Mouse (Mus musculus): ENCODE measurements around the gene Creld1. TPM values are rescaled to one million over a fixed set of nuclear protein-coding genes. Genes with fewer than 3 reads are reported as not detected.

Gene Creld1
- total RNA-seq (2017) = 0.85 to 6.1 TPM (median 3.4 TPM) in 3 replicates

DNA sequence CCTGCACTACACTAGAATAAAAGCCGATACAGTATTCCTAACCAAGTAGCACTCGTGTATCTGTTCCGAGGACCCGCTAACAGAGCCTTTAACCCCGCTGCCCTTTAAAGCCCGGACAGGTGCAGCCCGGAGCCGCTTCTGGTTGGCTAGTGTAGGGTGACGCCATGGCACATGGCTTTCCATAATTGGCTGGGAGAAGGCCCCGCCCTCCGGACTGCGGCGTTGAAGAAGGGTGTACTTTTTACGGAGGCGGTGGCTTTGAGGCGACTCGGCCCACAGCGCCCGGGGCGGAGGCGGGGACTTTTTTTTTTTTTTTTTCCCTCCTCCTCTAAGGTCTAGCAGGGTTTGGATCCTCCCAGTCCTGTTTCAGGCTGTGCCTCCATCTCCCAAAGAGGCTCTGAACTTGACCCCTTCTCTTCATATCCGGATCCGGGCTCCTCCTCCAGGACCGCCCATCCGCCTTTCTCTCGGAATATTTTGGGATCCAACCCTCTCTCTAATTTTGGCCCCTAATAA is at the start of gene Creld1:
Gene Creld1, plus strand, starts transcription at position 198 of the 516 bp plus-strand sequence.
- ATAC-seq (replicated peaks; ENCODE audit: insufficient number of reproducible peaks, low FRiP score, low TSS enrichment, poor library complexity, severe bottlenecking) = peak; percentile 95

DNA sequence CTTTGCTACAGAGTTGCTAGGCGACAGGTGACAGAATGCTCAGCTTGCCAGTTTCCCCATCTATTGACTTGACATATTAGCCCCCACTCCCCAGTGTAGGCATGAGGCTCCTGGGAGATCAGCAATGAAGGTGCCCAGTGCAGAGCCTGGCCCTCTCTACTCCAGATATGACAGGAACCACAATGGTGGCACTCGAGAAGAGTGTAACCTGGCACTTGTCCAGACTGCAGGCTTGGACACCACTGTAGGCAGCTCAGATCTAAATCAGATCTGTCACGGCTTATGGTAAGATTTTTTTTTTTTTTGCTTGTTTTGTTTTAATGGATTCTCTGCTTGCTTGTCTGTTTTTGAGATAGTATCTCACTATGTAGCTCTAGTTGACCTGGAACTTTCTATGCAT is 49.4 kb upstream of the Creld1 start:
- no peak for ATAC-seq (replicated peaks; ENCODE audit: insufficient number of reproducible peaks, low FRiP score, low TSS enrichment, poor library complexity, severe bottlenecking)

DNA sequence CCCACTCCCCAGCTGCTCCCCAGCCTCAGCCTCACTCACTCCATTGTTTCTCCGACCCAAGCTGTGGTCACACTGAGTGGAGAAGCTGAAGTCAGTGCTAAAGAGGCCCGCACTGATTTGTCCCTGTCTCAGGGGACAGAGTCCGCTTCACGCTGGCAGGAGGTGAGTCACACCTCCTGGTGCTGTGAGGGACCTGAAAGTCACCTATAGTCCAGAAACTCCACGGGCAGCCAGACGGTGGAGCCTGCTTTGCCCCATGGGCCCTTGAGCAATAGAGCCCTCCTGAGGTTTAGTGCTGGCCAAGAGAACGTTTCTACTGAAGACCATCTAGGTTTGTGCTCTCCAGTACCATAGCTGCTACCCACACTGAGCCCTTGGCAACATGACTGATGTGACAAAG is 48.4 kb upstream of the Creld1 start:
- no peak for ATAC-seq (replicated peaks; ENCODE audit: insufficient number of reproducible peaks, low FRiP score, low TSS enrichment, poor library complexity, severe bottlenecking)

DNA sequence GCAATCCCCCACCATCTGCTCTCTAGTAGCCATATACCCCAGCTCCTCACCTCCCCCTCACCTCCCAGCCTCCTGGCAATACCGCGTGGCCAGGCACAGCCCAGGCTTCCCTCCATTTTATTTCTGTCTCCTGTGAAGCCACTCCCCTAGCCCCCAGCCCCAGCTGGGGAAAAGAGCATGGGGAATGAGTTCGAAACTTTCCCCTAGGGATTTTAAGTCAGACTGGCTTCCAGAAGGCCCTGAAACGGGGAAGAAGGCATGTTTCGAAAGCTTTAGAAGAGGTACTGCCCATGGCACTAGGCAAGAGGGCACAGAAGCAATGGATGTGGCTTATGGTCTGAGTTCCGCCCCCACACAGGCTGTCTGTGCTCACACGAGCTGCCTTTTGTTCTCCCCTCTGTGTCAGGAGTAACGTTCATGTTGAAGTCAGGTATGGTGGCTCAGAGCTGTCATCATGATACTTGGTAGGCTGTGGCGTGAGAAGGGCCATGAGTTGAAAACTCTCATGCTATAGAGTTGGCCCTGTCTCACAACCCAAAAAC is 47.4 kb upstream of the Creld1 start, which contains the start of gene Cidec:
Gene Cidec, minus strand, starts transcription at position 97 of the 542 bp plus-strand sequence.
- no peak for ATAC-seq (replicated peaks; ENCODE audit: insufficient number of reproducible peaks, low FRiP score, low TSS enrichment, poor library complexity, severe bottlenecking)

DNA sequence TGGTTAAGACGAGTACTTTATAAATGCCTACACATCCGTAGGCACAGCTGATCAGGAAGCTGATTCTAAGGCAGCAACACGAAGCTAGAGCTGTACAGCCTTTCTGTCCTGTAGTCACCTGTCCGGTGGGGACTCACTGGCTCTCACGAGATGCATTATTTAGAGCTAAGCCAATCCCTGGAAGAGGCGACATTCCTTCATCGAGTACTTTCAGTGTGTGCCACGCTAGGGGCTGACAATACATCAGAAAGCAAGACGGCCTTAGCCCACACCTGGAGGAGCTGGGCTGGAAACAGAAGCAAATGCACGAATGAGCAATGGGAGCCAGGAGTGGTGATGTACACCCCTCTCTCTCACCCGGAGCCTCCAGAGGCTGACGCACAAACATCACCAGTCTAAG is 46.0 kb upstream of the Creld1 start:
- no peak for ATAC-seq (replicated peaks; ENCODE audit: insufficient number of reproducible peaks, low FRiP score, low TSS enrichment, poor library complexity, severe bottlenecking)

DNA sequence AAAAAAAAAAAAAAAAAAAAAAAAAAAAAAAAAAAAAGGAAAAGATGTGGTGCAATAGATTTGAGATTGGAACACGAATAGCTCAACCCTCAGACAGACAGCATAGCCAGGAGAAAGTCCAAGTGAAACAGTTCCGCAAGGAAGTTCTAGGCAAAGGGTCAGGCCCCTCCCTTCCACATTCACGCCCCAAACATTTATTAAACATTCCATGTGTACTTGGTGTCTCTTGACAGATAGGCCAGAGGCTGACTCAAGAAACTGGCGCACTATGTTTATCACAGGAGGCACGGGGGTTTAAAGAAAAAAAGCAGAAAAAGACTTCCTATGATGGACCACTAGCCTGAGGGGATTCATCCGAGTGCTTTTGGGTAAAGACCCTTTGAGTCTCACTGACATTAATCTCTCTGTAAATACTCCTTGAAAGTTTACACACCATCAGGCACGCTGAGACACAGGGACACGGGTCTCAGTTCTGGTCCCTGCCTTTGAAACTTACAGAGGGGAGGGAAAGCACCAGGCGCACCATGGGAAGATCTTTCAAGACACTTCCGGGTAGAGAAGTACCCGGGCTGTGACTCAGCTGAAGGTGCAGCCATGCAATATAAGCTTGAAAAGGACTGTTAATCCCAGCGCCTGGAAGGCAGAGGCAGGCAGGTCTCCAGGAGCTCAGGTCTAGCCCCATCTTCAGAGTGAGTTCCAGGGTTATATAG is 44.2 kb upstream of the Creld1 start:
- no peak for ATAC-seq (replicated peaks; ENCODE audit: insufficient number of reproducible peaks, low FRiP score, low TSS enrichment, poor library complexity, severe bottlenecking)

- ATAC-seq (replicated peaks; ENCODE audit: insufficient number of reproducible peaks, low FRiP score, low TSS enrichment, poor library complexity, severe bottlenecking) = no peak
Observed at GRCm38 (mm10) chr6:113440686-113441085, 42.4 kb upstream of the Creld1 start.

GRCm38 (mm10) chr6:113441147-113441680 is 41.9 kb upstream of the Creld1 start:
- peak; percentile 77 for ATAC-seq (replicated peaks; ENCODE audit: insufficient number of reproducible peaks, low FRiP score, low TSS enrichment, poor library complexity, severe bottlenecking)

DNA sequence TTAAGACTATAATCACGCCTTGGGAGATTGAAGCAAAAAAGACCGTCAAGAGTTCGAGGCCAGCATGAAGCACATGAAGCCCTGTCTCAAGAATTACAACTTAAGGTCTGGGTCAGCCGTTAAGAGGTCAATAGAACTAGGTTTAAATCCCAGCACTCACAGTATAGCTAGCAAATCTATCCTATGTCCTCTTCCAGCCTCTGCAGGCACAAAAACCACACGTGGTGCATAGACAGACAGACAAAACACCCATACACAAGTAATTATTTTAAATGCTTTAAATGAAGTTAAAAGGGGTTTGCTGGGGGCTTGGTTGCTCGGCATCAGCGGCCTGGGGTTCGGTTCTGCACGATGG is 41.0 kb upstream of the Creld1 start:
- ATAC-seq (replicated peaks; ENCODE audit: insufficient number of reproducible peaks, low FRiP score, low TSS enrichment, poor library complexity, severe bottlenecking) = no peak

- ATAC-seq (replicated peaks; ENCODE audit: insufficient number of reproducible peaks, low FRiP score, low TSS enrichment, poor library complexity, severe bottlenecking) = peak; percentile 90
Observed at GRCm38 (mm10) chr6:113442442-113443090, 40.5 kb upstream of the Creld1 start, which contains the start of gene Jagn1. Jagn1 (plus strand) TSS chr6:113442569.

DNA sequence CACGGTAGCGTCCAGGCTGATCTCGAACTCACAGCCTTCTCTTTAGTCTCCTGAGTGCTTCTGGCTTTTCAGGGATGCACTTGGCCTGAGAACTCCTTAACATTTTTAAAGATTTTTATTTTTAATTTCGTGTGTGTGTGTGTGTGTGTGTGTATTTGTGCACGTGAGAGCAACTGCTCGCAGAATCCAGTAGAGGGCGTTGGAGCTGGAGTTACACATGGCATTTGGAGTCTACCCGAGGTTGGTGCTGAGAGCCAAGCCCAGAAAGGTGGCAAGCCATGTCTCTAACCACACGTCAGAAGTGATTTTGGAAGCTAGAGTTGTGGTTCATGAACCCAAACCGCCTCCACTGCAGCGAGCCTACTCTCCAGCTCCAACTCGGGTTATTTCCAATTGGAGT is 40.0 kb upstream of the Creld1 start:
- ATAC-seq (replicated peaks; ENCODE audit: insufficient number of reproducible peaks, low FRiP score, low TSS enrichment, poor library complexity, severe bottlenecking) = 0 out of 2 replicates have a peak, but pooled peaks have one; percentile 14

DNA sequence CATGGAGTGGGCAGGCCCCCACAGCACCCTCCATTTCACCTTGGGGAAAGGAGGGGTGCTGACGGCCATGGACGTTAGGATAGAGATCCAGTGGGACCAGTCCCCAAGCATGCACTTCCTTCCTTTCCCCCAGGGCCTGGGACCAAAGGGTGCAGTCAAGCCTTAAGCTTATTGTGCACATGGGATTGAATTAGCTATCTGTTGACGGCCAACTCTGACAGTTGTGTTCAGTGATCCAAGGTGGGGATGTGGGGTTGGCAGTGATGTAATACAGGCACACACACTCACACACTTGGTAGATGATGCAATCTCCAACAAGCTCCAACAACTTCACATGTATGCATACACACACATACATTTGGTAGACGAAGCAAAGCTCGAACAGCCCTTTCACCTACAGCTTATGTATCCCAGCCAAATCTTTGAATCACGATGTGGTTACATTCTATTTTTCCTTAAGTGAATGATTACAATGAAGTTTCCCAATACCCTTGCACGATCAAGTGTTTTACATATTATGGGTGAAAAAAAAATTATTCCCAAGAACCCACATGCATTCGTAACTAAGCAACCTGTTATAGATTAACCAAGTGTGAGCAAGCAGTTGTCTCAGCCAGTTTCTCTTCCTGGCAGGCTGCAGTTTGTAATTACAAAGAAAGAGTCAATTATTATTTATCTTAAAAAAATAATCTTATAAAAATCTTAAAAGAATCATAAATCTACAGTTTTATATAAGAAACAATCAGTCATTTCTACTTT is 38.7 kb upstream of the Creld1 start:
- ATAC-seq (replicated peaks; ENCODE audit: insufficient number of reproducible peaks, low FRiP score, low TSS enrichment, poor library complexity, severe bottlenecking) = no peak

- no peak for ATAC-seq (replicated peaks; ENCODE audit: insufficient number of reproducible peaks, low FRiP score, low TSS enrichment, poor library complexity, severe bottlenecking)
Observed at GRCm38 (mm10) chr6:113447639-113448038, 35.5 kb upstream of the Creld1 start.

GRCm38 (mm10) chr6:113451839-113452238 is 31.3 kb upstream of the Creld1 start:
- ATAC-seq (replicated peaks; ENCODE audit: insufficient number of reproducible peaks, low FRiP score, low TSS enrichment, poor library complexity, severe bottlenecking) = no peak

GRCm38 (mm10) chr6:113455007-113455406 is 28.1 kb upstream of the Creld1 start:
- ATAC-seq (replicated peaks; ENCODE audit: insufficient number of reproducible peaks, low FRiP score, low TSS enrichment, poor library complexity, severe bottlenecking) = no peak

DNA sequence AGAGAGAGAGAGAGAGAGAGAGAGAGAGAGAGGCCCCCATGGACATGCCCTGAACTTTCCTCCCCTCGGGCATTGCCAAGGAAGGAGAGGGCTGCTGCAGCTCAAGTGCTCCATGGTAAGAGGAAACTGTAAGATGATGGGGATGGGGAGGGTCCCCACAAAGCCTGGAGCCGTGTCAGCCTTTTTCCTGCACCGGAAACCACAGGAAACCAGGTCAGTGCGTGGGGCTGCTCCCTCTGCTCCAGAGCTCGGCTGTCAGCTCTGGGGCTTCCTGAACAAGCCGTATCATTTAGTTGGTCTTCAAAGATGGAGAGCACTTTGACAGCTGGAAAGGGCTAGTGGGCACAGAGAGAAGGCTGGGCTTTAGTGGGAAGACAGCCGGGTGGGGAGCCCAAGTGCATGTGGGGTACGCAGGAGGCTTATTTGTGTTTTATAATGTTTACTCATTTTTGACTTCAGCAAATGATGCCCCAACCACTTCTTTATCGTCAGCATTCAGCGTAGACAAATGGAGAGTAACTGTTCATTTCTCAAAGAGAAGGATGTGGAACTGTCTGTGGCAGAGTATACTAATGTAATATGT is 25.1 kb upstream of the Creld1 start, which contains the start of gene Il17re:
Gene Il17re, plus strand, starts transcription at position 533 of the 583 bp plus-strand sequence.
- no peak for ATAC-seq (replicated peaks; ENCODE audit: insufficient number of reproducible peaks, low FRiP score, low TSS enrichment, poor library complexity, severe bottlenecking)

DNA sequence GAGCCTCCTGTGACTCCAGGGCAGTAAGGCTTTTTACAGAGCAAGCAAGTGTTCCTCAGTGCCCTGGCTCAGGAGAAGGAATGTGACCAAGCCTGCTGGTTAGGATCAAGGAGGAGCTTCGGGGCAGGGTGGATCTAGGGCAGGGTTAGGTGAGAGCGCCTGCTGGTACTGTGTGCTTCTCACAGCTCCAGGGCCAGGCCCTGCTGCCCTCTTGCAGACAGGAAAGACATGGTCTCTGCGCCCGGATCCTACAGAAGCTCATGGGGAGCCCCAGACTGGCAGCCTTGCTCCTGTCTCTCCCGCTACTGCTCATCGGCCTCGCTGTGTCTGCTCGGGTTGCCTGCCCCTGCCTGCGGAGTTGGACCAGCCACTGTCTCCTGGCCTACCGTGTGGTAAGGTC is 24.5 kb upstream of the Creld1 start:
- no peak for ATAC-seq (replicated peaks; ENCODE audit: insufficient number of reproducible peaks, low FRiP score, low TSS enrichment, poor library complexity, severe bottlenecking)

DNA sequence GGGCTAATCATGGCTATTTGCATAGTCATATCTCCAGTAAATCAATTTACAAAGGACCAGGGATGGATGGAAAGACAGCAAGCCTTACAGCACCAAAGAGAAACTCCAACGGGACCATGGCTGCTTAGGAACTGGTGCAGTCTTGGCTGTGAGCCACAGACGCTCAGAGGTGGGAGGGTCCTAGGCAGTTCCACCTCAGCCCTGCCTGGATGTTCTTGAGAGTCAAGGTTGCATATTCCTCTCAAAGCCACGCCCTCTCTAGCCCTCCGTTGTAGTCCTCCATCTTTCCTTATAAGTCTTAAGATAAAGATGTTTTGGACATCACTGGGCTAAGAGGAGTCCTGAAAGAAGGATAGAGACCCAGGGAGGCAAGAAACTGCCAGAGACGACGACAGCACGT is 19.1 kb upstream of the Creld1 start:
- ATAC-seq (replicated peaks; ENCODE audit: insufficient number of reproducible peaks, low FRiP score, low TSS enrichment, poor library complexity, severe bottlenecking) = no peak

All from monocyte, adult 5-6 weeks (primary cell).